Mouse (Mus musculus): ENCODE results near the gene Ldlrad3. TPM values are rescaled to one million over a fixed set of nuclear protein-coding genes. Genes with fewer than 3 reads are reported as not detected.
A peak's percentile ranks its signal among the peaks of the same experiment; 100 is the strongest.

Gene Ldlrad3
- polyA plus RNA-seq, 1 experiment = 3.7 TPM

- Histone ChIP-seq H3K4me1 (ENCODE audit: control insufficient read depth, insufficient read depth, low read length) (peaks cover 1% of the 10 kb centered on the region), H3K27ac (ENCODE audit: control insufficient read depth, insufficient read depth, low read depth, low read length, poor library complexity) (peak overlapping the region; percentile 33; the same call in 1 of the 2 replicates), H3K4me3 (replicated peaks; ENCODE audit: control insufficient read depth, low read depth, low read length) (no peak overlapping the region)
- TF ChIP-seq POLR2A (IDR thresholded peaks at IDR 0.05; ENCODE audit: borderline replicate concordance, control insufficient read depth, low read depth, low read length) (no peak), CTCF (IDR thresholded peaks at IDR 0.05; ENCODE audit: control insufficient read depth, insufficient read depth, low read length) (no peak)
- 20% methylated on average over 2 of the region's 2 CpGs for WGBS
Measured at GRCm38 (mm10) chr2:102181459-102181858, 4.7 kb downstream of the Ldlrad3 start.

GRCm38 (mm10) chr2:102176434-102176772 lies 9.8 kb downstream of the Ldlrad3 start:
- TF ChIP-seq POLR2A (IDR thresholded peaks at IDR 0.05; ENCODE audit: borderline replicate concordance, control insufficient read depth, low read depth, low read length) (no peak), CTCF (IDR thresholded peaks at IDR 0.05; ENCODE audit: control insufficient read depth, insufficient read depth, low read length) (no peak)
- WGBS = 85% methylated on average over 5 of the region's 5 CpGs
- peaks cover 1% of the 10 kb centered on the region for H3K4me1 ChIP-seq (ENCODE audit: control insufficient read depth, insufficient read depth, low read length)
- H3K4me3 ChIP-seq (replicated peaks; ENCODE audit: control insufficient read depth, low read depth, low read length) = no peak overlapping the region
- H3K27ac ChIP-seq (ENCODE audit: control insufficient read depth, insufficient read depth, low read depth, low read length, poor library complexity) = no peak overlapping the region

GRCm38 (mm10) chr2:102175741-102176433 lies 10.3 kb downstream of the Ldlrad3 start:
- 86% methylated on average over 15 of the region's 15 CpGs for WGBS

GRCm38 (mm10) chr2:102172458-102172857 lies 13.7 kb downstream of the Ldlrad3 start:
- Histone ChIP-seq H3K4me3 (replicated peaks; ENCODE audit: control insufficient read depth, low read depth, low read length) (no peak overlapping the region), H3K27ac (ENCODE audit: control insufficient read depth, insufficient read depth, low read depth, low read length, poor library complexity) (no peak overlapping the region), H3K4me1 (ENCODE audit: control insufficient read depth, insufficient read depth, low read length) (no peaks in the 10 kb centered on the region; the same call in 1 of the 2 replicates)
- no peak for TF ChIP-seq POLR2A (IDR thresholded peaks at IDR 0.05; ENCODE audit: borderline replicate concordance, control insufficient read depth, low read depth, low read length)
- TF ChIP-seq CTCF (IDR thresholded peaks at IDR 0.05; ENCODE audit: control insufficient read depth, insufficient read depth, low read length) = no peak
- whole genome bisulfite sequencing = 85% methylated on average over 4 of the region's 4 CpGs

More at GRCm38 (mm10) chr2:102175741-102176433, 10.3 kb downstream of the Ldlrad3 start:
- H3K4me3 ChIP-seq (replicated peaks; ENCODE audit: control insufficient read depth, low read depth, low read length) = no peak overlapping the region
- no peak for TF ChIP-seq CTCF (IDR thresholded peaks at IDR 0.05; ENCODE audit: control insufficient read depth, insufficient read depth, low read length)
- TF ChIP-seq POLR2A (IDR thresholded peaks at IDR 0.05; ENCODE audit: borderline replicate concordance, control insufficient read depth, low read depth, low read length) = no peak
- peaks cover 1% of the 10 kb centered on the region for H3K4me1 ChIP-seq (ENCODE audit: control insufficient read depth, insufficient read depth, low read length)
- H3K27ac ChIP-seq (ENCODE audit: control insufficient read depth, insufficient read depth, low read depth, low read length, poor library complexity) = no peak overlapping the region

GRCm38 (mm10) chr2:102166550-102167325 lies 19.4 kb downstream of the Ldlrad3 start:
- 62% methylated on average over 15 of the region's 15 CpGs for WGBS
- peaks cover 2% of the 10 kb centered on the region; the same call in 1 of the 2 replicates for H3K4me1 ChIP-seq (ENCODE audit: control insufficient read depth, insufficient read depth, low read length)
- no peak for TF ChIP-seq POLR2A (IDR thresholded peaks at IDR 0.05; ENCODE audit: borderline replicate concordance, control insufficient read depth, low read depth, low read length)
- TF ChIP-seq CTCF (IDR thresholded peaks at IDR 0.05; ENCODE audit: control insufficient read depth, insufficient read depth, low read length) = no peak
- no peak overlapping the region for H3K4me3 ChIP-seq (replicated peaks; ENCODE audit: control insufficient read depth, low read depth, low read length)
- H3K27ac ChIP-seq (ENCODE audit: control insufficient read depth, insufficient read depth, low read depth, low read length, poor library complexity) = no peak overlapping the region; the same call in 1 of the 2 replicates

- TF ChIP-seq CTCF (IDR thresholded peaks at IDR 0.05; ENCODE audit: control insufficient read depth, insufficient read depth, low read length) (no peak), POLR2A (IDR thresholded peaks at IDR 0.05; ENCODE audit: borderline replicate concordance, control insufficient read depth, low read depth, low read length) (no peak)
- 34% methylated on average over 3 of the region's 3 CpGs for WGBS
- H3K4me1 ChIP-seq (ENCODE audit: control insufficient read depth, insufficient read depth, low read length) = peaks cover 4% of the 10 kb centered on the region; the same call in 1 of the 2 replicates
Measured at GRCm38 (mm10) chr2:102163106-102163505, 23.1 kb downstream of the Ldlrad3 start.

GRCm38 (mm10) chr2:102157555-102157954 lies 28.6 kb downstream of the Ldlrad3 start:
- no peak overlapping the region for H3K27ac ChIP-seq (ENCODE audit: control insufficient read depth, insufficient read depth, low read depth, low read length, poor library complexity)
- WGBS = 39% methylated on average over 3 of the region's 3 CpGs
- no peak for TF ChIP-seq CTCF (IDR thresholded peaks at IDR 0.05; ENCODE audit: control insufficient read depth, insufficient read depth, low read length)
- TF ChIP-seq POLR2A (IDR thresholded peaks at IDR 0.05; ENCODE audit: borderline replicate concordance, control insufficient read depth, low read depth, low read length) = no peak
- no peak overlapping the region for H3K4me3 ChIP-seq (replicated peaks; ENCODE audit: control insufficient read depth, low read depth, low read length)
- peaks cover 12% of the 10 kb centered on the region for H3K4me1 ChIP-seq (ENCODE audit: control insufficient read depth, insufficient read depth, low read length)

More at GRCm38 (mm10) chr2:102163106-102163505, 23.1 kb downstream of the Ldlrad3 start:
- Histone ChIP-seq H3K27ac (ENCODE audit: control insufficient read depth, insufficient read depth, low read depth, low read length, poor library complexity) (peak overlapping the region; percentile 27), H3K4me3 (replicated peaks; ENCODE audit: control insufficient read depth, low read depth, low read length) (no peak overlapping the region)

GRCm38 (mm10) chr2:102157010-102157409 lies 29.2 kb downstream of the Ldlrad3 start:
- Histone ChIP-seq H3K27ac (ENCODE audit: control insufficient read depth, insufficient read depth, low read depth, low read length, poor library complexity) (no peak overlapping the region), H3K4me1 (ENCODE audit: control insufficient read depth, insufficient read depth, low read length) (peaks cover 12% of the 10 kb centered on the region)

More at GRCm38 (mm10) chr2:102157010-102157409, 29.2 kb downstream of the Ldlrad3 start:
- 69% methylated on average over 9 of the region's 9 CpGs for WGBS
- TF ChIP-seq POLR2A (IDR thresholded peaks at IDR 0.05; ENCODE audit: borderline replicate concordance, control insufficient read depth, low read depth, low read length) (no peak), CTCF (IDR thresholded peaks at IDR 0.05; ENCODE audit: control insufficient read depth, insufficient read depth, low read length) (no peak)
- no peak overlapping the region for H3K4me3 ChIP-seq (replicated peaks; ENCODE audit: control insufficient read depth, low read depth, low read length)

Data from bone marrow, adult 2 months (tissue).